Mouse (Mus musculus): ENCODE data around the gene Aar2. TPM values are rescaled to one million over a fixed set of nuclear protein-coding genes. Genes with fewer than 3 reads are reported as not detected.

The Aar2 gene
- total and polyA plus RNA-seq, 3 experiments: 18.4 to 26.1 (median 23.8) TPM

DNA sequence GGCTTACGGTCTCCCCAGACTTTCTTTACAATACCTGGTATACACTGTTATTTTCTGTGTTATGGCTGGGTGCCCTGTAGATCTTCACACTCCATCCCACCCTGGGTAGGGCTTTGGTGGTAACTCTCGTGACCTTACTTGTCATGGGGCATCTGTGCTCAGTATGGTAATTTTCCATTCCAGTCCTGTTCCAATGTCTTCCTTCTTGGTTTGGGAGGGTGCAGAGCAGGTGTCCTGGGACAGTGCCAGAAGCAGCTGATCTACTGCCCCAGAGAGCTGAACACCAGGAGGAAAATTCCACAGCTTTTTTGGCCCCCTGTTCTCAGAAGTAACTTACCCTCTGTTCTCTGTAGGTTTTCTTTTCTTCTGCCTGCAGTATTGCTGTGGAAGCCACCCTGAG, 19.1 kb downstream of the Aar2 start:
- Histone ChIP-seq H3K27me3 (replicated peaks) (no peaks in the 10 kb centered on the region), H3K36me3 (replicated peaks in 1 of 2; ENCODE audit: control insufficient read depth in 1 of 2, insufficient read depth in 1 of 2, low read length in 1 of 2) (peaks cover 37 to 83% of the 10 kb centered on the region in 2 experiments), H3K27ac (ENCODE audit: insufficient read depth, low read depth) (no peak overlapping the region), H3K4me1 (ENCODE audit: control insufficient read depth in 1 of 2, insufficient read depth in 2 of 2) (no peaks in the 10 kb centered on the region), H3K9ac (ENCODE audit: insufficient read depth, low read depth) (no peak overlapping the region), H3K9me3 (replicated peaks; ENCODE audit: low read length) (no peaks in the 10 kb centered on the region), H3K79me2 (replicated peaks; ENCODE audit: control insufficient read depth, extremely low read depth, insufficient read depth, poor library complexity, severe bottlenecking) (no peaks in the 10 kb centered on the region), H3K4me3 (replicated peaks in 1 of 3; ENCODE audit: low read depth in 2 of 3, low read length in 2 of 3, poor library complexity in 1 of 3) (no peak overlapping the region), H3K4me2 (ENCODE audit: insufficient read depth, low read depth, poor library complexity, severe bottlenecking) (no peak overlapping the region)
- no peak for DNase-seq (ENCODE audit: extremely low read depth)
- dilution Hi-C loops (cut with MboI; ENCODE audit: extremely low pct_ligation_motif_present, extremely low pct_unique_long_range_greater_than_20kb, low sequenced_read_pairs) (no loop called here), in situ Hi-C loops (cut with MboI; ENCODE audit: low pct_ligation_motif_present, low pct_unique_long_range_greater_than_20kb, low sequenced_read_pairs) (no loop called here)
- no peak for TF ChIP-seq PAX5 (IDR thresholded peaks at IDR 0.05; ENCODE audit: low read length)

DNA sequence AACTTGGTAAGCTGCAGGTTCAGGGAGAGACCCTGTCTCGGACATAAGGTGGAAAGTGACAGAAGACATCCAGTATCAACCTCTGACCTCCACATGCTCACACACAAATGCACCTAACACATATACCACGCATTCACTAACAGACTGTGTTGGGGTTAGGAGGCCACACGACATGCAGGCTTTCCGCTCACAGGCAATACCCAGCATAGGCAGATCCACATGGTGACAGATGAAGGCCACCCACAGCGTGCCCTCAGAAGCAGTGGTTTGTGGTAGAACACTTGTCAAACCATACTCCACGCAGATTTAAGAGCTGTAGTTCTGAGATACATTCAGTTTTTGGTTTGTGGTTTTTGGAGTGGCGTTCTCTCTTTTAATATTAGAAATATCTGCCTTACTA, 21.3 kb downstream of the Aar2 start:
- no peaks in the 10 kb centered on the region for H3K27me3 ChIP-seq (replicated peaks)
- no peak for DNase-seq (ENCODE audit: extremely low read depth)
- no peaks in the 10 kb centered on the region for H3K79me2 ChIP-seq (replicated peaks; ENCODE audit: control insufficient read depth, extremely low read depth, insufficient read depth, poor library complexity, severe bottlenecking)
- no peak overlapping the region for H3K9ac ChIP-seq (ENCODE audit: insufficient read depth, low read depth)
- no peak overlapping the region for H3K4me3 ChIP-seq (replicated peaks in 1 of 3; ENCODE audit: low read depth in 2 of 3, low read length in 2 of 3, poor library complexity in 1 of 3)
- in situ Hi-C loops (cut with MboI; ENCODE audit: low pct_ligation_motif_present, low pct_unique_long_range_greater_than_20kb, low sequenced_read_pairs): no loop called here
- dilution Hi-C loops (cut with MboI; ENCODE audit: extremely low pct_ligation_motif_present, extremely low pct_unique_long_range_greater_than_20kb, low sequenced_read_pairs): no loop called here
- no peak overlapping the region for H3K4me2 ChIP-seq (ENCODE audit: insufficient read depth, low read depth, poor library complexity, severe bottlenecking)
- H3K27ac ChIP-seq (ENCODE audit: insufficient read depth, low read depth): no peak overlapping the region
- peaks cover 34 to 65% of the 10 kb centered on the region in 2 experiments for H3K36me3 ChIP-seq (replicated peaks in 1 of 2; ENCODE audit: control insufficient read depth in 1 of 2, insufficient read depth in 1 of 2, low read length in 1 of 2)
- no peaks in the 10 kb centered on the region for H3K9me3 ChIP-seq (replicated peaks; ENCODE audit: low read length)
- no peaks in the 10 kb centered on the region for H3K4me1 ChIP-seq (ENCODE audit: control insufficient read depth in 1 of 2, insufficient read depth in 2 of 2)
- TF ChIP-seq KAT2A (IDR thresholded peaks at IDR 0.05; ENCODE audit: insufficient replicate concordance, low read length) (no peak), ETS1 (conservative IDR thresholded peaks at IDR 0.05; ENCODE audit: low read depth, low read length) (no peak), NRF1 (IDR thresholded peaks at IDR 0.05; ENCODE audit: low read depth, low read length) (no peak)

DNA sequence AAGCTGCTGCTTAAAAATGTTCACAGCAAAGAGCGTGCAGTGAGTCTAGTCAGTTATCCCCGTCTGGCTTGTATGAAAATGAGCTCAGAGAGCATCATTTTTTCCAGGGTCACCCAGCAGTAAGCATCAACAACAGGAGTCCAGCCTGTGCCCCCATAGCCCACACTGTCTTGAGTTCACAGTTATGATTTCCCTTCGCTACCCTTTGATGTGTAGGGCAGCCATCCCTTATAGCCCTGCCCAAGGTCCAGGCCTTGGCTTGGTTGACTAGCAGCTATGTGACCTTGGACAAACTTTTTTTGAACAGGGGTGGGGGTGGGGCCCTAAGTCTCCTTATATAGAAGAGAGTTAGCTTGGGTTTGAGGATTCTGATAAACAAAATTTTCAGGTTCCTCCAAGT, 21.9 kb downstream of the Aar2 start:
- peaks cover 31 to 59% of the 10 kb centered on the region in 2 experiments for H3K36me3 ChIP-seq (replicated peaks in 1 of 2; ENCODE audit: control insufficient read depth in 1 of 2, insufficient read depth in 1 of 2, low read length in 1 of 2)
- no peak for TF ChIP-seq MYC (IDR thresholded peaks at IDR 0.05; ENCODE audit: low read depth, low read length)
- TF ChIP-seq ZMIZ1 (IDR thresholded peaks at IDR 0.05; ENCODE audit: low read depth, low read length): no peak
- TF ChIP-seq KAT2A (IDR thresholded peaks at IDR 0.05; ENCODE audit: insufficient replicate concordance, low read length): no peak
- no peak for TF ChIP-seq MXI1 (IDR thresholded peaks at IDR 0.05; ENCODE audit: low read depth, low read length)
- no peak for TF ChIP-seq ELF1 (IDR thresholded peaks at IDR 0.05; ENCODE audit: low read depth, low read length)
- TF ChIP-seq HCFC1 (IDR thresholded peaks at IDR 0.05; ENCODE audit: low read depth, low read length): no peak
- no peak for TF ChIP-seq POLR2A (IDR thresholded peaks at IDR 0.05; ENCODE audit: low read depth, low read length)
- TF ChIP-seq GABPA (IDR thresholded peaks at IDR 0.05; ENCODE audit: insufficient replicate concordance, low read depth, low read length): no peak
- no peak for TF ChIP-seq RCOR1 (conservative IDR thresholded peaks at IDR 0.05; ENCODE audit: low read depth, low read length)
- no peak for TF ChIP-seq CHD2 (IDR thresholded peaks at IDR 0.05; ENCODE audit: low read length)
- no peak for TF ChIP-seq RAD21 (IDR thresholded peaks at IDR 0.05; ENCODE audit: low read depth, low read length)
- TF ChIP-seq MAFK (IDR thresholded peaks at IDR 0.05; ENCODE audit: insufficient replicate concordance, low read length): no peak
- no peak for TF ChIP-seq USF1 (IDR thresholded peaks at IDR 0.05; ENCODE audit: low read depth, low read length)
- TF ChIP-seq SMC3 (IDR thresholded peaks at IDR 0.05; ENCODE audit: low read depth, low read length): no peak

More for the DNA sequence above, 21.9 kb downstream of the Aar2 start:
- dilution Hi-C loops (cut with MboI; ENCODE audit: extremely low pct_ligation_motif_present, extremely low pct_unique_long_range_greater_than_20kb, low sequenced_read_pairs) (no loop called here), in situ Hi-C loops (cut with MboI; ENCODE audit: low pct_ligation_motif_present, low pct_unique_long_range_greater_than_20kb, low sequenced_read_pairs) (no loop called here)
- Histone ChIP-seq H3K27me3 (replicated peaks) (no peaks in the 10 kb centered on the region), H3K4me1 (ENCODE audit: control insufficient read depth in 1 of 2, insufficient read depth in 2 of 2) (no peaks in the 10 kb centered on the region), H3K79me2 (replicated peaks; ENCODE audit: control insufficient read depth, extremely low read depth, insufficient read depth, poor library complexity, severe bottlenecking) (no peaks in the 10 kb centered on the region), H3K27ac (ENCODE audit: insufficient read depth, low read depth) (no peak overlapping the region), H3K4me3 (replicated peaks in 1 of 3; ENCODE audit: low read depth in 2 of 3, low read length in 2 of 3, poor library complexity in 1 of 3) (no peak overlapping the region), H3K4me2 (ENCODE audit: insufficient read depth, low read depth, poor library complexity, severe bottlenecking) (no peak overlapping the region), H3K9ac (ENCODE audit: insufficient read depth, low read depth) (no peak overlapping the region), H3K9me3 (replicated peaks; ENCODE audit: low read length) (no peaks in the 10 kb centered on the region)
- DNase-seq (ENCODE audit: extremely low read depth): no peak
